ENCODE assay signal across 1 mouse cellular context in the genomic region with DNA sequence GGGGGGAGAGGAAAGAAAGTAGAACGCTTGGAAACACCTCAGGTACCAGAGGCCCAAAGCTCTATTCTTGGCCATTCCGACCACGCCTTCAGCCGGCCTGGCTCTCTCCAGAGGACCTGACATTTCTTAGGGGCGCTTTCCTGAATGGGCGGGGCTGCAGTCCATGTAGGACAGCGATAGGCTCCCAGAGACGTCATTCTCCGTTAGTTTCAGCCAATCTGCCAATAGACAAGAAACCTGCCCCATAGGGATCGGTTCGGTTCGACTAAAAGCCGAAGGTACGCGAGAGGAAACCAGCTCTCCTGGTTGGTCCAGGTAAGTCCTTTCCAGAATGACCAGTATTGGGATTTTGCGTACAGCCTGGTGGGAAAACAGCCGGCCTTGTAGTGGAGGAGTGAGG.
TF ChIP-seq lines count a peak whose summit lies in the region.

No protein-coding gene starts in this region.

TF ChIP-seq in CH12.LX, 34 proteins besides CTCF, POLR2A, EP300 and RAD21 (continued from another document):
- TF ChIP-seq ELF1 (IDR thresholded peaks at IDR 0.05; ENCODE audit: low read depth, low read length): peak; percentile 38; the same call in 1 of the 2 replicates
